Mouse (Mus musculus) thymus, postnatal 0 days (tissue): ENCODE results near the gene Defb48. TPM values are rescaled to one million over a fixed set of nuclear protein-coding genes. Genes with fewer than 3 reads are reported as not detected.

Source experiments
- DNase-seq: peaks from one replicate; pipeline ENCODE4 v3.0.0-alpha.2; 2015; ENCODE audit warnings: low spot score
- polyA plus RNA-seq: library from polyadenylated mRNA; unstranded; fragments of >200 nt; fragmentation: Nextera tagmentation; extraction: Ambion mirVana; gene quantifications from 2 replicates; pipeline ENCODE4 v1.2.1, GENCODE M21; 2015

The Defb48 gene
- not detected in 2 replicates for polyA plus RNA-seq

- DNase-seq: no peak
These were observed at the start of gene Defb48 for GRCm38 (mm10) chr14:62984410-62984809. Defb48 (minus strand) TSS chr14:62984510.

DNA sequence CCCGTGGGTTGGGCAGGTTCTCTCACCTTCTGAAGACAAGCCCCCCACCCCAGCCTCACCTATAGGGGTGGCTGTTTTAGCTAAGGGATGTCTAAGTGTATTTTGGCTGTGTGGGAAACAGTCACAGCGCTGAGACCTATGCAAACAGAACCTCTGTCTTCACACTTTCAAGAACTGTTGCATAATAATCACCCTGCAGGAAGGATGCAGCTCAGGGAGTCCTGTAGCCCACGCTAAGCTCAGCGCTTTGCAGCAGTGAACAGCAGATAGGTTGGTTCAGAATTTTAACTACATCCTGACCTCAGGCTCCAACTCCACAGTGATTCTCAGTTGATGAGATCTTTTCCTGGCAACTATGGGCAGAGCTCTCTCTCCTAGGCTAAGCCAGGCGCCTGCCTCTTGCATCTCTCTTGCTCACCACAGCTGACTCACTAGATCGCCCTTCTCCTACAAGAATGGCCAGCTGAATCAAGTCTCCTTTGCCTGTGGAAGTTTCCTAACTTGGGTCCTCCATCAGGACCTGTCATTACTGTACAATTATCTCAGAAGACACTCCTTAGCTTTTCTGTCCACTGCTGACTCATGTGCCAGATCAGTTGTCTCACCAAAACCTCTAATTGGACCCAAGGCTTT, 36.3 kb upstream of the Defb48 start:
- no peak for DNase-seq

DNA sequence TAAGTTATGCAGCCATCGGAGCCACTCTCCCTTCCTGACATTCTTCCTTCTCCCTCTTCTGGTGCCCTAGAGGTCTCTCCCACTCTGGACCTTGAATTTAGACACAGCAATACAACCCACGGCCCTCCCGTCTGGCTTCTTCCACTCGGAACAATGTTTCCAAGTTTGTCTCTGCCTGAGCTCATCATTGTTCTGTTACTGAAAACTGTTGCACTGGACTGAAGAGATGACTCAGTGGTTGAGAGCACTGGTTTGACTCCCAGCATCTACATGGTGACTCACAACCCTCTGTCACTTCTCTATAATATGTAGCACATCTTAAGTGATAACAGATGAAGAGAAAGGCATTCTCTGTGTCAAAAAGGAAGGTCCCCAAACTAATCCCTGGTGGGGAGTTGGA, 30.4 kb upstream of the Defb48 start:
- DNase-seq: no peak

DNA sequence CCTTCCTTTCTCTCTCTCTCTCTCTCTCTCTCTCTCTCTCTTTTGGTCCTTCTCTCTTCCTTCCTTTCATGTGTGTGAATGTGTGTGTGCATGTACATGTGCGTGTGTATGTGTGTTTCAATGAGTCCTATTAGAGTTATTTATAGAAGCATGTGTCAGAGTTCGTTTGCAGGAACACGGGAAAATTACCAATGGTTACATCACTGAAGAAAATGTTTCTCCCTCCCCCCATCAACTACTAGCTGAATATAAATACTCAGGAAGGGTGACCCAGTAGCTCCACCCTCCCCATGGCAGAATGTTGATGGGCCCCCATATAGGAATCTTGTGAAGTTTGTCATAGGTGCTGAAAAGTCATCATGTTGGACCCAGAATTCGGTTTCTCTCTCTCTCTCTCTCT, 28.8 kb upstream of the Defb48 start:
- DNase-seq: no peak

DNA sequence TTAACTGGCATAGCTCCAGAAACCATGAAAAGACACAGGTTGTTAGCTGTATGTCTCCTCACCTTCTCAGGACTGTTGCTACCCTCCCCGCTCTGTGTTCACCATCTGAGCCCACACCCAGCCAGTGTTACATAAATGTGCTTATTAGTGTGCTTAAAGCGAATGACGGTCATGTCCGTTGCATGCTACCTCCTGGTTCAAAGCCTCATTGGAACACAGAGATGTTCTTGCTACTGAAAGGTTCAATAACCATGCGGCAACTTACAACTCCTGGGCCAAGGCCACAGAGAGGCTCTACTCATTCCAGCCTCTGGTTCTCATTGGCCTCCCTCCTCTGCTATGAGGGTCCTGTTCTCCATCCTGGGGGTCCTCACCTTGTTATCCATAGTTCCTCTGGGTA, 27.2 kb upstream of the Defb48 start, which contains the start of gene Defb43:
Gene Defb43, plus strand, starts transcription at position 301 of the 400 bp plus-strand sequence.
- no peak for DNase-seq

DNA sequence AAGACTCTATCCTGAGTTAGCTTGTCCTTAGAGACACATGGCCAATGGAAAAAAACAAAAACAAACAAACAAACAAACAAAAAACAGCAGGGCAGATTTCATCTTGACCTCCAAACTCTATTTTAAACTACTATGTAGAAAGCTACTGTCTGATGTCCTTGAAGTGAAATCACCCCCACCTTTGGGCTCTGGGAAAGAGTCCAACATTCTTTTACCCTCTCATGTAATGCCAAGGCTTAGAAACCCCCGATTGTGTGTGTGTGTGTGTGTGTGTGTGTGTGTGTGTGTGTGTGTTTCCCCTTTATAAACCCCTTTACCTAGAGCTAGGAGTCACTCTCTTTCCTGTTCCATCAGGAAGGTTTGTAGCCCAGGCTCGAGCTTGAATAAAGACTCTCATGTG, 18.3 kb upstream of the Defb48 start:
- no peak for DNase-seq

GRCm38 (mm10) chr14:62998977-62999376, 14.7 kb upstream of the Defb48 start:
- no peak for DNase-seq

- DNase-seq: no peak
These were observed 13.5 kb upstream of the Defb48 start, which contains the start of gene Defb47 for GRCm38 (mm10) chr14:62997777-62998176. Defb47 (plus strand) TSS chr14:62998077.

GRCm38 (mm10) chr14:62991849-62992510, 7.7 kb upstream of the Defb48 start:
- no peak for DNase-seq

- DNase-seq: no peak
These were observed 7.0 kb upstream of the Defb48 start for GRCm38 (mm10) chr14:62991271-62991670.

DNA sequence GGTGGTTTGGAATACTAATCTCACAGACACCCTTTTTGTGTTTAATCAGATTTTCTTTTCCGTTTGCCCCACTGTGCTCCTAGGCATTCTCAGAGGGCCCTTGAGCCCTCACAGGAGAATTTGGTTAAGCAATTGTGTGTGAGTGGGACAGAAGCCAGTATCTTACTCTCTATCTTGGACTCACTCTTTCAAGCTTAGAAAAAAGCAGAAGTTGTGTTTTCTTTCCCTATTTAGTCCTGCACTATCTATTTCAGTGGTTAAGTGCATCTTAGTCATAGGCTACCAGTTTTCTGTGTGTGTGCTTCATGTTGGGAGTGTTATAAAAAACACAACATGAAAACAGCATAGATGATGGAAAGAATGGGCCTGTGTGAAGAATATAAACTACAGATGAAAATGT, 4.5 kb downstream of the Defb48 start:
- no peak for DNase-seq

GRCm38 (mm10) chr14:62975046-62975445, 9.3 kb downstream of the Defb48 start:
- peak; percentile 62 for DNase-seq

- no peak for DNase-seq
These were observed 18.3 kb downstream of the Defb48 start for GRCm38 (mm10) chr14:62965811-62966520.

DNA sequence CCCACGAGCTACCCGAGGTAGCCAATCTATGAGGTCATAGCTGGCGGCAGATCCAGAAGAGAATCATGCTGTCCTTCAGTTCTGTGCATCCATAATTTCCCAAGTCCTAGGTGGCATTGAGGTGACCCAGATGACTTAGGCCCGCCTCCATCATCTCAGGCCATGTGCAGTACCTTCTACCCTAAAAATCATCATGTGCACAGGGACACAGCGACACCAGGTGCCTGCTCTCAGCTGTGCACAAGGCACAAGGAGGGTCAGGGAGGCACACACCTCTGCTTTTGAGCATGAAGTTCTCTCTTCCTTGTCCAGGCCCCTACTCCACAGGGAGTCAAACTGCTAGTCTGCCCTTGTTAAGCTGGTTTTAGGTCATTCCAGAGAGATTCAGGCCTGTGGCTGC, 19.0 kb downstream of the Defb48 start:
- no peak for DNase-seq

- DNase-seq: no peak
These were observed 20.7 kb downstream of the Defb48 start for GRCm38 (mm10) chr14:62963632-62964031.

- no peak for DNase-seq
These were observed 28.2 kb downstream of the Defb48 start for GRCm38 (mm10) chr14:62956091-62956490.

GRCm38 (mm10) chr14:62946794-62947193, 37.5 kb downstream of the Defb48 start:
- DNase-seq: no peak

- DNase-seq: peak; percentile 89
These were observed 43.8 kb downstream of the Defb48 start for GRCm38 (mm10) chr14:62940383-62941074.

GRCm38 (mm10) chr14:62939435-62939834, 44.9 kb downstream of the Defb48 start:
- DNase-seq: no peak

DNA sequence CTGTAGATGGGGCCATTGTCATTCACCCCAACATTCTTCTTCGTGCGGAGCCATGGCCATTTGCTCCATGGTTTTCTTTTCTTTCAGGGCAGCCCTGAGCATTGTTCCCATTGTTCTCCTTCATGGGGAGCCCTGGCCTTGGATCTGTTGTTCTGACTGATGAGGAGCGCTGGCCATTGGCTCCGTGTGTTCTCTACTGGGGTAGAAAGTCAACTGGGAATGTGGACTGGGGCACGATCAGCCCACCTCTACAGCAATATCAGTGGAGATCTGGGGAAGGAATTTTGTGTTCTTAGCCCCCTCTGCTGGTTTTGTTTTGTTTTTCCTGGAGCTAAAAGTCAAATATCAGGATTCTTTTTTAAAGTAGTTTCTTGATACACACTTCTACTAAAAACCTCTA, 46.6 kb downstream of the Defb48 start:
- DNase-seq: no peak

GRCm38 (mm10) chr14:62936631-62937380, 47.5 kb downstream of the Defb48 start:
- no peak for DNase-seq
